Mouse (Mus musculus): Measurements from ENCODE around the gene B4galt2. TPM values are rescaled to one million over a fixed set of nuclear protein-coding genes. Genes with fewer than 3 reads are reported as not detected.
A peak's percentile ranks its signal among the peaks of the same experiment; 100 is the strongest.

Gene B4galt2
- total and polyA plus RNA-seq, 2 experiments from 2014 or later: 77.0 to 304 TPM

DNA sequence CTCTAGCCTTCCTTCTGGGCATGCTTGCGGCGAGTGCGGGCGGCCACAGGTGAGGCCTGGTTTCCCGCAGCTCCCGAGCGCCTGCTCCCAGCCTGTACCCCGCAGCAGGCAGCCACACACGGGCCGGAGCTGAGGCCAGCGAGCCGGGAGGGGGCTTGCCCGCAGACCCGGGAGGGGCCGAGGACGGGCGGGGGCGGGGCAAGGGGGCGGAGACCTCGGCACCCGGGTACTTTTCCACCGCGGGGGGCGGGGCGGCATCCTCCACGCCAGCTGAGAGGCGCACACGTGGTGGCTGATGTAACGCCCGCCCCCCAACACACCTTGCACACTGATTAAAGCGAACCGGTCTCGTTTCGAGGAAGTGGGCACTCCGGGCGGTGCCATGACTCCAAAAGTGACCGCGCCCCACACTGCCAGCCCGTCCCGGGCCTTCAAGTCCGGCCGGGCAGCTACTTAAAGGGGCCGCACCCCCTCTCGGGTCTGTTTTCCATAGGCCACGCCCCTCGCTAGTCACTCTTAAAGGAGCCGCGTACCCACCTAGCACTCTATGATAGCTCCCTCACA lies 47.0 kb downstream of the B4galt2 start:
- peak; percentile 89 for ATAC-seq
- WGBS: 0% methylated on average over 39 of the region's 48 CpGs
- H3K27me3 ChIP-seq (ENCODE audit: insufficient read depth, low read length): no peaks in the 10 kb centered on the region
- H3K4me2 ChIP-seq (ENCODE audit: low read depth, low read length): peak overlapping the region; percentile 85
- peak overlapping the region; percentile 94 for H3K27ac ChIP-seq
- peaks cover 6% of the 10 kb centered on the region; the same call in 1 of the 2 replicates for H3K4me1 ChIP-seq (ENCODE audit: insufficient read depth, low read length)
- H3K9ac ChIP-seq (replicated peaks; ENCODE audit: low read length): peak overlapping the region; percentile 94
- TF ChIP-seq CTCF (IDR thresholded peaks at IDR 0.05; ENCODE audit: low read depth): no peak
- peak; percentile 93 for DNase-seq (ENCODE audit: low spot score)
- no peaks in the 10 kb centered on the region for H3K36me3 ChIP-seq (ENCODE audit: insufficient read depth, low read length)
- H3K9me3 ChIP-seq (ENCODE audit: low read length): no peaks in the 10 kb centered on the region
- peak overlapping the region; percentile 74 for H3K4me3 ChIP-seq (ENCODE audit: low read length)

DNA sequence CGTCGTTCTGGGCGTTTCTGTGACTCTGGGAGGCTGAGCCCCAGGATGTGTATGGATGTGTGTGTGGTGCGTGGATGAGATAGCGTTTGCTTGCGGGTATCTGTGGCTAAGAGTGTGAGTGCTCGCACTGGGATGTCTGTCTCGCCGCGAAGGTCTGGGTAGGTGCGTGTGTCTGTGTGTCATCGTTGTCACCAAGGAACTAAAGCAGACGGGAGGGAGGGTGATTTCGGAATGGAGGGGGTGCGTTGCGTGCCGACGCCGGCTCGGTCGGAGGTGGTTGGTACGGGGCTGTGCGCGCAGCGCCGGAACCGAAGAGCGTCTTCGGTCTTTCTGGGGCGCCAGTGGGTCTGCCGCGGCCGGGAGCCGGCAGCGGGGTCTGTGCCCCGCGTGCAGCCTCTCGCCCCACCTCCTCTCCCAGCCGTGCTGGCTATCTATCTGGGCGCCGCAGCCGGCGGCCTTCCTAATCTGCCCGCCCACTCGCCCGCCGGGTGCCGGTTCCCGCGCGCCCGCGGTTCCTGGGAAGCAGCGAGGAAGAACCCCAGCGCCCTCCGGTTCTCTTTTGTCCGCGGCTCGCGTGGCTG lies 47.7 kb downstream of the B4galt2 start:
- under 1% methylated on average over 60 of the region's 60 CpGs for WGBS
- H3K27ac ChIP-seq: peak overlapping the region; percentile 94
- TF ChIP-seq CTCF (IDR thresholded peaks at IDR 0.05; ENCODE audit: low read depth): no peak

DNA sequence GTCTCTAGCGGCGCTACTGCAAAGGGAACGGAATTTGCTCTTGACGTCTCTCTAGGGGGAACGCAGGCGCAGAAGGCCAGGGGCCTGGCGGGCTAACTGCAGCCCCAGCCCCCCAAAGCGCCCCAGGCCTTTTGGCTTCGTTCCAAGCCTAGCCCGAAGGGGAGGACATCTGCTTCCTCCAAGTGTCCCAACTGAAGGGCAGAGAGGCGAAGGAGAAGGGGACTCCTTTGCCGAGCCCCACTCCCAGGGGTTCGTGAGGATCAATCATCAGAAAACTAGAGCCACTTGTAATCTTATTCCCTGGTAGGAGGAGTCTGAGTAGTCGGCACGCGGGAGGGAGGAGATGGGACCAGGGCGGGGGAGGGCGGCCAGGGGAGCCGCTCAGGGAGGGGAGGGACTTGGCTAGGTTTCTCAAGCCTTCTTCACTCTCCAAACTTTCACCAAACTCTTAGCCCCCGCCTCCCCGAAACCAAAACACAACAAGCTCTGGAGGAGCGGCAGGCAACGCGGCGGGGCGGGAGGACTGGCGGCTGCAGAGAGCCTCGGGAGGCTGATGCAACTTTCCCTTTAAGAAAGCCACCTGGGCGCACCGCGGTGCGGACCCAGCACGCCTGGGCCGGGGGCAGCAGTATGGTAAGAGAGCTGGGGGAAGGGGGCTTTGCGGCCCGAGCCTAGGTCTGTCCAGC lies 48.3 kb downstream of the B4galt2 start:
- Histone ChIP-seq H3K4me1 (ENCODE audit: insufficient read depth, low read length) (peaks cover 6% of the 10 kb centered on the region; the same call in 1 of the 2 replicates), H3K27ac (peak overlapping the region; percentile 94), H3K9ac (replicated peaks; ENCODE audit: low read length) (peak overlapping the region; percentile 94), H3K27me3 (ENCODE audit: insufficient read depth, low read length) (no peaks in the 10 kb centered on the region), H3K9me3 (ENCODE audit: low read length) (no peaks in the 10 kb centered on the region), H3K4me3 (ENCODE audit: low read length) (peak overlapping the region; percentile 74), H3K36me3 (ENCODE audit: insufficient read depth, low read length) (no peaks in the 10 kb centered on the region), H3K4me2 (ENCODE audit: low read depth, low read length) (peak overlapping the region; percentile 85)
- peak; percentile 68 for ATAC-seq
- peak; percentile 81 for DNase-seq (ENCODE audit: low spot score)
- TF ChIP-seq CTCF (IDR thresholded peaks at IDR 0.05; ENCODE audit: low read depth): peak; percentile 38; the same call in 1 of the 2 replicates
- under 1% methylated on average over 35 of the region's 36 CpGs for WGBS

More for the DNA sequence above, 47.7 kb downstream of the B4galt2 start:
- DNase-seq (ENCODE audit: low spot score) (peak; percentile 62), ATAC-seq (peak; percentile 47)
- peaks cover 6% of the 10 kb centered on the region; the same call in 1 of the 2 replicates for H3K4me1 ChIP-seq (ENCODE audit: insufficient read depth, low read length)
- H3K27me3 ChIP-seq (ENCODE audit: insufficient read depth, low read length): no peaks in the 10 kb centered on the region
- H3K9ac ChIP-seq (replicated peaks; ENCODE audit: low read length): peak overlapping the region; percentile 94
- peak overlapping the region; percentile 74 for H3K4me3 ChIP-seq (ENCODE audit: low read length)
- H3K9me3 ChIP-seq (ENCODE audit: low read length): no peaks in the 10 kb centered on the region
- H3K36me3 ChIP-seq (ENCODE audit: insufficient read depth, low read length): no peaks in the 10 kb centered on the region
- peak overlapping the region; percentile 85 for H3K4me2 ChIP-seq (ENCODE audit: low read depth, low read length)

DNA sequence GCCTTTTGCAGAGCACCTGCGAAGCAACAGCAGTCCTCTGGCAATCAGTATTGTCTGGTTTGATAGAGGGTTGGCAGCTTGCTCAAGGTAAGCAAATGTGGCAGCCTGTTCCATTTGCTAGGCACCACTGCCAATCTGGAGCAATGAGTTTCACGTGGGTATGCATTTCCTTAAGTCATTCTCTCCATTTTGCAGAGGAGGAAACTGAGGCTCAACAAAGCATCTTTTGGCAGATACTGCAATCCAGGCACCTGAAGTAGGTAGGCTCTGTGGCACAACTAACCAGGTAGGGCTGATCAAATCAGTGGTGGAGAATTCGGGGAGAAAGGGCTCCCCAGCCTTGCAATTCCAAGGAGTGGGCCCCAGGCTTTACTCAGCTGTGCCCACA lies 48.8 kb downstream of the B4galt2 start, which contains the start of gene Slc6a9:
Gene Slc6a9, plus strand, starts transcription at position 50 of the 388 bp plus-strand sequence.
- no peaks in the 10 kb centered on the region for H3K9me3 ChIP-seq (ENCODE audit: low read length)
- no peaks in the 10 kb centered on the region for H3K27me3 ChIP-seq (ENCODE audit: insufficient read depth, low read length)
- H3K36me3 ChIP-seq (ENCODE audit: insufficient read depth, low read length): no peaks in the 10 kb centered on the region
- H3K4me2 ChIP-seq (ENCODE audit: low read depth, low read length): peak within 1 kb of the TSS; percentile 85
- TF ChIP-seq CTCF (IDR thresholded peaks at IDR 0.05; ENCODE audit: low read depth): no peak
- peak within 1 kb of the TSS; percentile 74 for H3K4me3 ChIP-seq (ENCODE audit: low read length)
- ATAC-seq: no peak
- H3K27ac ChIP-seq: peak within 1 kb of the TSS; percentile 94
- 30% methylated on average over 3 of the region's 3 CpGs for WGBS
- no peak for DNase-seq (ENCODE audit: low spot score)
- peak within 1 kb of the TSS; percentile 94 for H3K9ac ChIP-seq (replicated peaks; ENCODE audit: low read length)
- peaks cover 6% of the 10 kb centered on the region; the same call in 1 of the 2 replicates for H3K4me1 ChIP-seq (ENCODE audit: insufficient read depth, low read length)

DNA sequence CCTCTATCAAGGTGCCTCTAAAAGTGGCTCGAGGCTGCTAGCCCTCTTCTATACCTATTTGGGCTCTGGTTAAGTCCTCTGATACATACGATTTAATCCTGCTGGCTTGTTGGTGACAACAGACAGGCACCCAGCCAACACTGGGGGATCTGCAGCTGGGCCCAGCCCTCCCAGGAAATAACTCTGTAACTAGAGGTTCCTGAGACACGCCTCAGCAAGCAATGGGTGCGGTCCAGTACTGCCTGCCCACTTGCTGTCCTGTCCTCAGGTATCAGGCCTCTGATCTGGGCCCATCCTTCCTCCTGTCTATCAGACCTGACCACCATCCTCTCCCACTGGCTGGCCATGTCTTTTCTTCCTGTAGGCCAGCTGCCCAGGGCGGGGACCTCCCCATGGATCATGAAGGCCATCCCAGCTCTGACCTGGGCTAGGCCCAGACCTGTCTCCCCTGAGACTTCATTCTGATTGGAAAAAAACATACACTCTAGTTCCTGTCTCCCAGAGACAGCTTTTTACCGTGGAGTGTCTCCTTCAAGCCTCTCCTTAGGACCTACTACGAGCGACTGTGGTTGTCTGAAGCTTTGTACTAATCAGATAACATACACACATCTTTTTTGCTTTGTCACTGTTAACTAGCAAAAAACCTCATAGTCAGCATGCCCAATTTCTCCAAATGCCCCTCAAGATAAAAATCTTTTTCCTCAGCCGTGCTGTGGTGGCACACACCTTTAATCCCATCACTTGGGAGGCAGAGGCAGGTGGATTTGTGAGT lies 51.2 kb downstream of the B4galt2 start:
- H3K4me1 ChIP-seq (ENCODE audit: insufficient read depth, low read length): peaks cover 4% of the 10 kb centered on the region; the same call in 1 of the 2 replicates
- H3K27ac ChIP-seq: no peak overlapping the region
- H3K4me3 ChIP-seq (ENCODE audit: low read length): no peak overlapping the region
- DNase-seq (ENCODE audit: low spot score): no peak
- no peaks in the 10 kb centered on the region for H3K36me3 ChIP-seq (ENCODE audit: insufficient read depth, low read length)
- ATAC-seq: no peak
- WGBS: 80% methylated on average over 9 of the region's 9 CpGs
- H3K4me2 ChIP-seq (ENCODE audit: low read depth, low read length): no peak overlapping the region
- H3K9me3 ChIP-seq (ENCODE audit: low read length): no peaks in the 10 kb centered on the region
- no peaks in the 10 kb centered on the region for H3K27me3 ChIP-seq (ENCODE audit: insufficient read depth, low read length)
- no peak overlapping the region for H3K9ac ChIP-seq (replicated peaks; ENCODE audit: low read length)
- no peak for TF ChIP-seq CTCF (IDR thresholded peaks at IDR 0.05; ENCODE audit: low read depth)

DNA sequence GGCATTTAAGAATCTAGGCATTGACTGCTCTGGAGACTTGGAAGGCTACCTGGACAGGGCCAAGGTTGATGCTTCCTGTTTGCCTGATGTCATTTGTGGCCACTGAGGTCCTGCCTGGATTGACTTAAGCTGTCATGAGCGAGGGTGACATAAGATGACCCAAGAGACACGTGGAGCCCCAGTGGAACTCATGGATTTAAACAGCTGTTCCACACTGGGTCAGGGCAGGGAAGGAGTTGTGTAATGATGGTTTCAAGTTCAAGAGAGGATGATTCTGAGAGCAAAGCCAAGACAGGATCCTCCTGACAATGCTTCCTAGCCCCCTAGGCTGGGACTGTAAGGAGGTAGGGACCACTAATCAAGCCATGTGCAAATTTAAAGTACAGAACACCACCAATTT lies 51.8 kb downstream of the B4galt2 start:
- Histone ChIP-seq H3K27ac (no peak overlapping the region), H3K9ac (replicated peaks; ENCODE audit: low read length) (no peak overlapping the region), H3K27me3 (ENCODE audit: insufficient read depth, low read length) (no peaks in the 10 kb centered on the region), H3K36me3 (ENCODE audit: insufficient read depth, low read length) (no peaks in the 10 kb centered on the region), H3K4me1 (ENCODE audit: insufficient read depth, low read length) (no peaks in the 10 kb centered on the region), H3K9me3 (ENCODE audit: low read length) (no peaks in the 10 kb centered on the region), H3K4me2 (ENCODE audit: low read depth, low read length) (no peak overlapping the region), H3K4me3 (ENCODE audit: low read length) (no peak overlapping the region)
- TF ChIP-seq CTCF (IDR thresholded peaks at IDR 0.05; ENCODE audit: low read depth): no peak
- 75% methylated on average over 2 of the region's 2 CpGs for WGBS
- ATAC-seq: no peak
- DNase-seq (ENCODE audit: low spot score): no peak

Data from hindbrain, postnatal 0 days (tissue).